Mouse (Mus musculus) hindbrain, embryonic 15.5 days (tissue): ENCODE measurements around the gene Grid2. TPM values are rescaled to one million over a fixed set of nuclear protein-coding genes. Genes with fewer than 3 reads are reported as not detected.
A peak's percentile ranks its signal among the peaks of the same experiment; 100 is the strongest.

Experiments used
- ATAC-seq: fragments of 200-750 bp; cut with Nextera tagmentation; 2 replicates; pipeline ENCODE4 v1.8.0; 2017; ENCODE audit warnings: low read depth, moderate number of reproducible peaks, moderate TSS enrichment; ENCODE audit not compliant: low FRiP score
- H3K27ac ChIP-seq: fragments of 300-500 bp; sonication (generic); replicated peaks from 2 replicates; pipeline ENCODE4 v1.5.1; 2015; ENCODE audit warnings: mild to moderate bottlenecking, inconsistent platforms
- H3K27me3 ChIP-seq: fragments of 300-500 bp; sonication (generic); 2 replicates; pipeline ENCODE4 v1.6.1; 2015; ENCODE audit warnings: control low read depth, inconsistent platforms
- H3K36me3 ChIP-seq: fragments of 300-500 bp; sonication (generic); 2 replicates; pipeline ENCODE4 v1.6.1; 2015; ENCODE audit warnings: control low read depth, inconsistent platforms
- H3K4me1 ChIP-seq: fragments of 300-500 bp; sonication (generic); replicated peaks from 2 replicates; pipeline ENCODE4 v1.6.1; 2015; ENCODE audit warnings: control low read depth, inconsistent platforms
- H3K4me2 ChIP-seq: fragments of 300-500 bp; sonication (generic); 2 replicates; pipeline ENCODE4 v1.6.1; 2015; ENCODE audit warnings: moderate library complexity, mild to moderate bottlenecking, inconsistent platforms
- H3K4me3 ChIP-seq: fragments of 300-500 bp; sonication (generic); 2 replicates; pipeline ENCODE4 v1.5.1; 2015; ENCODE audit warnings: mild to moderate bottlenecking, inconsistent platforms
- H3K9ac ChIP-seq: fragments of 300-500 bp; sonication (generic); 2 replicates; pipeline ENCODE4 v1.6.1; 2015; ENCODE audit warnings: inconsistent platforms
- H3K9me3 ChIP-seq: fragments of 300-500 bp; sonication (generic); 2 replicates; pipeline ENCODE4 v1.6.1; 2016; ENCODE audit warnings: control low read depth, inconsistent platforms
- WGBS: fragments of 180-500 bp; shearing (Covaris S2); methylation state at CpG from one replicate; pipeline ENCODE4 v1.1.7; 2015; 5-methylcytosine and 5-hydroxymethylcytosine counted together
- polyA plus RNA-seq: library from polyadenylated mRNA; unstranded; fragments of >200 nt; fragmentation: Nextera tagmentation; extraction: Ambion mirVana; gene quantifications from 2 replicates; pipeline ENCODE4 v1.2.1, GENCODE M21; 2015

The Grid2 gene
- polyA plus RNA-seq, 1 experiment from 2014 or later, result 17.4 TPM

DNA sequence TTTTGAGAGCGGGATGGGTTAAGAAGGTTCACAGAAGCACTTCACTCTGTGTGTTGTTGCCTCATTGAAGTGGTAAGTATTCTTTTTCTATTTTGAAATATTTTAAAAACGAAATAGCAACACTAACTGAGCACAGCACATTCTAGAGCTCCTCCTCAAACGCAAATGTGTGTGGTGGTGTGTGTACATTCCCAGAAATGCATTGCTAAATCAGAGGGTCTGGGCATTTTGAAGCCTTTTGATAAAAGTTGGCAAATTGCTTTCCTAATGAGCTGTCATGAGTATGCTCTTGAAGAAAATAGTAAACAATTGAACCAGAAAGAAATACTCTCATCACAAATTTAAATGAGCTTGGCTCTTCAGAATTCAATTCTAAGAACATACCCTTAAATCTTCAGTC lies 1325.7 kb downstream of the Grid2 start:
- 66% methylated on average over 3 of the region's 3 CpGs for WGBS
- Histone ChIP-seq H3K27me3 (no peaks in the 10 kb centered on the region), H3K4me1 (no peaks in the 10 kb centered on the region), H3K36me3 (no peaks in the 10 kb centered on the region), H3K27ac (no peak overlapping the region), H3K9ac (no peak overlapping the region), H3K4me3 (no peak overlapping the region), H3K9me3 (no peaks in the 10 kb centered on the region), H3K4me2 (no peak overlapping the region)
- ATAC-seq, result no peak

DNA sequence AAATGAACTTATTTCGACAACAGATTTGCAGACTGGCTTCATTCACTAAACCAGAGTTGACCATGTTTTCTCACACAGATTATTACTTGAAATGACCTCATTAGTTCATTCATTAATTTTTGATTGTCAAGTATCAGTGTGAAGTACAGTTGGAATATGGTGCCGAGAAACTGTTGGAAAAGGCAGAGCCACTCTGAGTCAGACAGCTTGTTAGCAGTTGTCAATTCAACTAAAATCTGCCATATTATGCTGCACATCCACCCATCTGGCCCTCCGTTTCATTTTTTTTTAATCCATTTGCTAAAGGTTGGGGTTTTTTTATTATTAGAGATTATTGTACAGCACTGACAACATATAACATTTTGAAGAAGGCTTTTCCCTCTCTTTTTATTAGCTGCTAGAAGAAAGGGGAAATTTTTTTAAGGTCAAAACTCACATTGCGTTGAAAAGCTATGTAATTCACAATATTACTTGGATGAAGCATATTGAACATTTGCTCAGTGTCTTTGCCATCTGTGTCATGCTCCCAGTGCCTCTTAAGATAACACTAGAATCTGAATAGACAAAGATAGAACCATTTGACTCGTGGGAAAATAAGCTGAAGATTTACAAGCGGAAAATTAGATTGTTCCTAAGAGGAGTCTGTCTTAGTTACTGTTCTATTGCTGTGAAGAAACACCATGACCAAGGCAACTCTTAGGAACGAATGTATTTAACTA lies 1333.0 kb downstream of the Grid2 start:
- Histone ChIP-seq H3K27me3 (no peaks in the 10 kb centered on the region), H3K4me2 (no peak overlapping the region), H3K27ac (no peak overlapping the region), H3K9ac (no peak overlapping the region), H3K4me3 (no peak overlapping the region), H3K36me3 (no peaks in the 10 kb centered on the region), H3K9me3 (no peaks in the 10 kb centered on the region), H3K4me1 (no peaks in the 10 kb centered on the region)
- WGBS, result 66% methylated on average over 7 of the region's 7 CpGs
- no peak for ATAC-seq

DNA sequence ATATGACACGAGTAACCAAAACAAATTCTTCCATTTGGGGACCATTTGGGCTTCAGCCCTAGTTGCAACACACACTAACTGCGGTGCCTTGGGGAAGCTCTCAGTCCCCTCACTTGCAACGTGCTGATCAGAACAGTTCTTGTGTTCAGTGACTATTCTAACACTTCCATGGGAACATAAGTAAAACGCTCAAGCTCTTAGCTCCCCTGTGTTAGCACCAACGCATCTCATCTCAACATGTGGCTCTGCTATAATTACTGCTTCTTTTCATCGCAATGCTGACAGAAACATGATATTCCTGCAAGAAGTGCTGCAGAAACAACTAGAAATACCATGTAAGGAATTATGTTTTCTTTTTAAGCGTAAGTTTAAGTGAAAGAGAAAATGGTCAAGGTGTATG lies 1340.6 kb downstream of the Grid2 start:
- Histone ChIP-seq H3K4me2 (no peak overlapping the region), H3K27me3 (no peaks in the 10 kb centered on the region), H3K36me3 (no peaks in the 10 kb centered on the region), H3K4me1 (peaks cover 4% of the 10 kb centered on the region; the same call in 1 of the 2 replicates), H3K27ac (no peak overlapping the region), H3K9me3 (no peaks in the 10 kb centered on the region), H3K4me3 (no peak overlapping the region), H3K9ac (no peak overlapping the region)
- WGBS, result 63% methylated on average over 7 of the region's 7 CpGs
- ATAC-seq, result no peak

- no peak overlapping the region for H3K9ac ChIP-seq
- peaks cover 4% of the 10 kb centered on the region; the same call in 1 of the 2 replicates for H3K4me1 ChIP-seq
- no peak overlapping the region for H3K4me3 ChIP-seq
- H3K27me3 ChIP-seq, result no peaks in the 10 kb centered on the region
- no peak for ATAC-seq
- H3K36me3 ChIP-seq, result no peaks in the 10 kb centered on the region
- 34% methylated on average over 2 of the region's 2 CpGs for WGBS
- H3K27ac ChIP-seq, result no peak overlapping the region
- H3K9me3 ChIP-seq, result no peaks in the 10 kb centered on the region
- no peak overlapping the region for H3K4me2 ChIP-seq
These were observed 1341.2 kb downstream of the Grid2 start for GRCm38 (mm10) chr6:64596835-64597234.

DNA sequence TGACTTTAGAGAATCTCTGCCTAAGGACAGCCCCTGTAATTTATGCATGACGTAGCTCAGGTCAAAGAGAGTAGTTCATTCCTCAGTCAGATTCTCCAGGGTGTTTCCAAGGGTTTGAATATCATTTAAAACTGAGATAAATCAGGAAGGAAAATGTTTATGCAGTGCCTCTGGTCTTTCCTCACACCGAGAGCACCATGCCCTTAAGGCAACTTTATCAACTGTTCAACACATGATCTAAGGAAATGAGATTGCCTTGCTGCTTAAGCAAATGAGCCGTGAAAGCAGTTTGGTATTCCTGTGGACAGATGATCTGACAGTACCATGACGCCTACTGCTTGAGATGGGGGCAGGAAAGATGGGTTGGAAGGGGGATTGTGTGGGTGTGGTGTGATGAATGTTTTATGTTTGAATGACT lies 1342.5 kb downstream of the Grid2 start:
- peak; percentile 54; the same call in 1 of the 2 replicates for ATAC-seq
- no peaks in the 10 kb centered on the region for H3K27me3 ChIP-seq
- no peak overlapping the region for H3K4me3 ChIP-seq
- H3K4me1 ChIP-seq, result peaks cover 4% of the 10 kb centered on the region; the same call in 1 of the 2 replicates
- H3K9ac ChIP-seq, result no peak overlapping the region
- H3K9me3 ChIP-seq, result no peaks in the 10 kb centered on the region
- WGBS, result 9% methylated on average over 4 of the region's 4 CpGs
- no peak overlapping the region for H3K27ac ChIP-seq
- no peaks in the 10 kb centered on the region for H3K36me3 ChIP-seq
- H3K4me2 ChIP-seq, result no peak overlapping the region

DNA sequence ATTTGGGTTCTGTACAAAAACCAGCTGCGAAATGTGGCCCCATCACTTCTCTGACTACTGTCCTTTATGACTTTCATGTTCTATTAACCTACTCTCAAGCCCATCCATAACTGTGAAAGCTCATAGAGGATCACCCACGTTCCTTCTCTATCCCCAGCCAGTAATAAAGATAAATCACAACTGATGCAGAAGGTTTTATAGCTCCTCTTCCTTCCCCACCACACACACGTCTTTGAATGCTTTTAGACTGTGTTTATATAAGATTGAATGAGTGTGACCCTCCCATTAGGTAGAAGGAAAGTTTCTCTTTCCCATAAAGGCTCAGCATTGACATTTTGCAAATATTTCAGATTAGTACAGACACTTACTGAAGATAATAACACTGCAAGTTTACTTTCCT lies 1350.1 kb downstream of the Grid2 start:
- Histone ChIP-seq H3K27me3 (no peaks in the 10 kb centered on the region), H3K27ac (no peak overlapping the region), H3K9me3 (no peaks in the 10 kb centered on the region), H3K4me3 (no peak overlapping the region), H3K36me3 (no peaks in the 10 kb centered on the region), H3K9ac (no peak overlapping the region), H3K4me1 (no peaks in the 10 kb centered on the region), H3K4me2 (no peak overlapping the region)
- ATAC-seq, result no peak
- WGBS, result 66% methylated on average over 3 of the region's 3 CpGs

GRCm38 (mm10) chr6:64607041-64607440 lies 1351.4 kb downstream of the Grid2 start:
- Histone ChIP-seq H3K36me3 (no peaks in the 10 kb centered on the region), H3K9ac (no peak overlapping the region), H3K4me3 (no peak overlapping the region), H3K27ac (no peak overlapping the region), H3K4me1 (no peaks in the 10 kb centered on the region), H3K27me3 (no peaks in the 10 kb centered on the region), H3K4me2 (no peak overlapping the region), H3K9me3 (no peaks in the 10 kb centered on the region)
- no peak for ATAC-seq
- 84% methylated on average over 1 of the region's 1 CpGs for WGBS

- Histone ChIP-seq H3K9ac (no peak overlapping the region), H3K4me3 (no peak overlapping the region), H3K4me2 (no peak overlapping the region), H3K27me3 (no peaks in the 10 kb centered on the region), H3K27ac (no peak overlapping the region), H3K9me3 (no peaks in the 10 kb centered on the region), H3K36me3 (no peaks in the 10 kb centered on the region), H3K4me1 (no peaks in the 10 kb centered on the region)
- ATAC-seq, result no peak
- 19% methylated on average over 1 of the region's 1 CpGs for WGBS
These were observed 1352.3 kb downstream of the Grid2 start for GRCm38 (mm10) chr6:64607942-64608341.

GRCm38 (mm10) chr6:64616843-64617242 lies 1361.2 kb downstream of the Grid2 start:
- Histone ChIP-seq H3K4me3 (no peak overlapping the region), H3K9me3 (no peaks in the 10 kb centered on the region), H3K4me2 (no peak overlapping the region), H3K4me1 (peaks cover 18% of the 10 kb centered on the region), H3K27ac (peak overlapping the region; percentile 41), H3K36me3 (no peaks in the 10 kb centered on the region), H3K27me3 (no peaks in the 10 kb centered on the region), H3K9ac (no peak overlapping the region)
- ATAC-seq, result no peak
- WGBS, result 38% methylated on average over 4 of the region's 4 CpGs

DNA sequence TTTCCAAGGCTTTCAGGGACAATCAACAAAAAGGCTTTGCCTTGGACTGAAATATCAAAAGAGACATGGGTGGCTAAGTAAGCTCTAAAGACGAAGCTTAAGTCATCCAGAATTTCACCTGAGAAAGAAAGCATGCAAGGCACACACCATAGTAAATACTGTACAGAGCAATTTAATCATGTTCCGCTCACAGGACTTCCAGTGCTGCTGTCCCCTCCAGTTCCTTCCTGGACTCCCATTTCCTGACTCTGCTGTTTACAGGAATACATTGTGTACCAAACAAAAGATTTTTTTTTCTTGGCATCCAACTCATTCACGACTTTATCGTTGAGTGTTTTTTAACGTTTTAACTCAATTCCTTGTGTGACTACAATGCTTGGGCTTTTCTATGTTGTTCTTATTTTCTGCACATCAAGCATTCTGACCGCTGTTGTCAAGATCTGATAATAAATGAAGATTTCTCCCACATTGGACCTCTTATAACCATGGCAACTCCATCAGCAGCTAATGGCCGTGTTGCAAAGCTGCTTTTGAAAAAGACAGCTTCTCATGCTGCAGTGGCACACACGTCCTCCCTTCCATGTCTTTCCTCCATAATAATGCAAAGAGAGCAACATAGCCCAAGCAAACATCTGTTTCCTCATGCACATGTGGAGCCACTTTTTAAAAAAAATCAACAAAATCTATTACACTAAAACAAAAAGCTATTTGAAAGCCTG lies 1361.9 kb downstream of the Grid2 start:
- Histone ChIP-seq H3K4me3 (no peak overlapping the region), H3K27ac (peak overlapping the region; percentile 41), H3K4me2 (no peak overlapping the region), H3K9me3 (no peaks in the 10 kb centered on the region), H3K36me3 (no peaks in the 10 kb centered on the region), H3K9ac (no peak overlapping the region), H3K27me3 (no peaks in the 10 kb centered on the region), H3K4me1 (peaks cover 18% of the 10 kb centered on the region)
- WGBS, result 34% methylated on average over 8 of the region's 8 CpGs
- ATAC-seq, result 0 out of 2 replicates have a peak, but pooled peaks have one; percentile 73

- H3K36me3 ChIP-seq, result no peaks in the 10 kb centered on the region
- no peak overlapping the region for H3K9ac ChIP-seq
- no peaks in the 10 kb centered on the region for H3K27me3 ChIP-seq
- no peak for ATAC-seq
- H3K4me2 ChIP-seq, result no peak overlapping the region
- no peaks in the 10 kb centered on the region for H3K9me3 ChIP-seq
- WGBS, result 52% methylated on average over 3 of the region's 3 CpGs
- H3K27ac ChIP-seq, result no peak overlapping the region
- no peak overlapping the region for H3K4me3 ChIP-seq
- H3K4me1 ChIP-seq, result peaks cover under 1% of the 10 kb centered on the region; the same call in 1 of the 2 replicates
These were observed 1367.7 kb downstream of the Grid2 start for GRCm38 (mm10) chr6:64623404-64623803.

DNA sequence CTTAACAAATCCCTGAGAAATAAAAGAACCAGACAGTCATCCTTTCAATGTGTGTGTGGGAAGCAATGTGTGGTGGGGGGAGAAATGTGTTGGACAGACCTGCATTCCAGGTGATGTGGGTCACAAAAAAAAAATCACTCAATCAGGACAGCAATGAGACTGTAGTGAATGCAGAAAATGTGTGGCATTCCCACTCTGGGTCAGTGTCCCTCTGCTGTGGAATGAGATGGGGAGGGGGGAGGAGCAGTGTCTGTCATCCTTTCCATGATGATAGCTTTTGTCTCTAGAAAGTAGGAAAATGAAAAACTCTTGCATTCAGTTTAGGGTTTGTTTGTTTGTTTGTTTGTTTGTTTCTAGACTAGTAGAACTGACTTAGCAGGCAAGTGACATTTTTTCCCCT lies 1392.0 kb downstream of the Grid2 start:
- no peak for ATAC-seq
- H3K9ac ChIP-seq, result no peak overlapping the region
- H3K27ac ChIP-seq, result no peak overlapping the region
- peaks cover 9% of the 10 kb centered on the region; the same call in 1 of the 2 replicates for H3K4me1 ChIP-seq
- H3K4me3 ChIP-seq, result no peak overlapping the region
- H3K4me2 ChIP-seq, result no peak overlapping the region
- H3K9me3 ChIP-seq, result no peaks in the 10 kb centered on the region
- no peaks in the 10 kb centered on the region for H3K36me3 ChIP-seq
- H3K27me3 ChIP-seq, result no peaks in the 10 kb centered on the region
